Mouse (Mus musculus): ENCODE data around the gene Azin2. TPM values are rescaled to one million over a fixed set of nuclear protein-coding genes. Genes with fewer than 3 reads are reported as not detected.

Azin2 gene
- polyA plus RNA-seq, 3 experiments from 2014 or later = 0.19 TPM; not detected in 2

GRCm38 (mm10) chr4:128932783-128933182 lies 29.5 kb downstream of the Azin2 start:
- no peak for ATAC-seq

GRCm38 (mm10) chr4:128924841-128925606 lies 37.2 kb downstream of the Azin2 start:
- peak; percentile 97 for ATAC-seq

GRCm38 (mm10) chr4:128923603-128924002 lies 38.6 kb downstream of the Azin2 start:
- no peak for ATAC-seq

- no peak for ATAC-seq
Observed at GRCm38 (mm10) chr4:128919106-128919505, 43.1 kb downstream of the Azin2 start.

GRCm38 (mm10) chr4:128918187-128918586 lies 44.1 kb downstream of the Azin2 start:
- ATAC-seq = no peak

GRCm38 (mm10) chr4:128917756-128918155 lies 44.5 kb downstream of the Azin2 start:
- no peak for ATAC-seq

GRCm38 (mm10) chr4:128917119-128917518 lies 45.1 kb downstream of the Azin2 start:
- ATAC-seq = no peak

GRCm38 (mm10) chr4:128913794-128914193 lies 48.4 kb downstream of the Azin2 start:
- no peak for ATAC-seq

- ATAC-seq = no peak
Observed at GRCm38 (mm10) chr4:128912085-128912484, 50.2 kb downstream of the Azin2 start.

GRCm38 (mm10) chr4:128910276-128911063 lies 51.8 kb downstream of the Azin2 start:
- ATAC-seq = no peak

GRCm38 (mm10) chr4:128909378-128909831 lies 52.8 kb downstream of the Azin2 start:
- no peak for ATAC-seq

GRCm38 (mm10) chr4:128908586-128909377 lies 53.5 kb downstream of the Azin2 start:
- no peak for ATAC-seq

GRCm38 (mm10) chr4:128907238-128907968 lies 54.8 kb downstream of the Azin2 start:
- ATAC-seq = no peak

- ATAC-seq = no peak
Observed at GRCm38 (mm10) chr4:128906757-128907156, 55.5 kb downstream of the Azin2 start.

GRCm38 (mm10) chr4:128905251-128905650 lies 57.0 kb downstream of the Azin2 start:
- ATAC-seq = no peak

GRCm38 (mm10) chr4:128904035-128904800 lies 58.0 kb downstream of the Azin2 start:
- ATAC-seq = no peak

- no peak for ATAC-seq
Observed at GRCm38 (mm10) chr4:128902390-128902789, 59.9 kb downstream of the Azin2 start.

GRCm38 (mm10) chr4:128900484-128900883 lies 61.8 kb downstream of the Azin2 start:
- no peak for ATAC-seq

GRCm38 (mm10) chr4:128899332-128899731 lies 62.9 kb downstream of the Azin2 start:
- ATAC-seq = no peak

- ATAC-seq = no peak
Observed at GRCm38 (mm10) chr4:128897911-128898421, 64.3 kb downstream of the Azin2 start.

- no peak for ATAC-seq
Observed at GRCm38 (mm10) chr4:128896667-128897066, 65.6 kb downstream of the Azin2 start.
